Mouse (Mus musculus) adipocyte (in vitro differentiated cells): Measurements from ENCODE around the gene Dnttip1.

Experiments
- DNase-seq: peaks from one replicate; pipeline ENCODE4 v3.0.0-alpha.2; 2016; ENCODE audit warnings: low spot score

The Dnttip1 gene

DNA sequence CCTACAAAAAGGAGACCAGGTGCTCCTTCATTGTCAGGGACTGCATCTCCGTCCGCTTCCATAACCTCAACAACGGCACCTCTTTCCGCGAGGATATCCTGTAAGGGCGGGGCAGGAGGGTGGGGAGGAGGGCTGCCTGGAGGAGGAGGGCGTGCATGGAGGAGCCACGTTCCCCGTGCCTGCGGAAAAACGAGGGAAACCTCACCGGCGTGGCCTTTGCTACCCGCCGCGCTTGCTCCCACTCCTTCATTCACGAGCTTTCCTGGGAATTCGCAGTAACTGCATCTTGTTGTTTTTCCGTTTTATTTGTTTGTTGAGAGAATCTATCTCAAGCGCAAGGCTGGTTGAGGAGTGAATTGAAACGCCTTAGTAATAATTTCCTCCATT, 59.5 kb downstream of the Dnttip1 start:
- no peak for DNase-seq

GRCm38 (mm10) chr2:164806614-164807013, 60.8 kb downstream of the Dnttip1 start:
- DNase-seq: no peak

DNA sequence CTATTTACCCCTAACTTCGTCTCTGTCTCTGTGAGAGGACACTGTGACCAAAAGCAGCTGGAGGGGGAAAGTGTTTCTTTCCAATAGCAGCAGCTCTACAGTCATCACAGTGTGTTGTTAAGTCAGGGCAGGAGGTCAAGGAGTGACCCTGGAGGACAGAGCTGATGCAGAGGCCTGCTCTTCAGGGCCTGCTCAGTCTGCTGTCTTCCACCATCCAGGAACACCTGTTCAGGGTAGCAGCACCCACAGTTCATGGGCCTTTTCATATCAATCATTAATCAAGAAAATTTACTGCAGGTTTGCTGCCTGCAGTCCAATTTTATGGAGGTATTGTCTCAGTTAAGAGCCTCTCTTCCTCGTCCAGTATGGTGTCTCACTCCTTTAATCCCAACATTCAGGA, 67.8 kb downstream of the Dnttip1 start:
- no peak for DNase-seq

DNA sequence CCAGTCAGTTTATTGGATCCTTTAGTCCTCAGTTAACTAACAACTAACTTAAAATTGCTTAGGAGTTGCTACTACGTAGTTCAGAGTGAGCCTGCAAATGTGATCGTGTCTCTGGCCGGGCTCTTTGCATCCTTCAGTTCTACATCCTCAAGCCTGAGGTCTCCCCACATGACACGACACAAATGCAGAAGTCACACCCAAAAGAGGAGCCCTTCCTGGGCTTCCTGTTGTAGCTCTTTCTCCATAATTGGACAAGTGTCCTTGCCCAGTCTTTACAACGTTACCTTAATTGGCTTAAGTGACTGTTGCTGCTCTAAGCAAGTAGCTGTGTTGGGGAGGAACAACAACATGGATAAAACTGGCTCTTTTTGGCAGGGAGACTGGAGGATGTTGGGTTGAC, 69.6 kb downstream of the Dnttip1 start:
- DNase-seq: no peak

- no peak for DNase-seq
These were observed 70.0 kb downstream of the Dnttip1 start for GRCm38 (mm10) chr2:164815821-164816220.

DNA sequence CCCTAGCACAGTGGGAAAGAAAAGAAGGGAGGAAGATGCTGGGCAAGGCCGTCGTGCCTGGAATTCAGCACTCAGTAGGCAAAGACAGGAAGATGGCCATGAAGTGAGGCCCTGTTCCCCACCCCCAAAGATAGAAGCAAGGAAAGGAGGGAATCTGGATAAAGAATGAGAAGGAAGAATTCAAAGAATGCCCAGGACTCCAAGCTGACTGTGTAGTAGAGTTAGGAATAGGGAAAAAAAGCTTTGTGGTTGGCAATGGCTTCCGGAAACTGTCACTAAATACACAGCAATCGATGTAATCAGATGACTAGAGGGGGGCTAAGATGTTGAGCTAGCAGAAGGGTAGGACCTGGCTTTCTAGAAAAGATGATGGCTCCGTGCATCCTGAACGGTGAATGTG, 71.4 kb downstream of the Dnttip1 start:
- DNase-seq: no peak

DNA sequence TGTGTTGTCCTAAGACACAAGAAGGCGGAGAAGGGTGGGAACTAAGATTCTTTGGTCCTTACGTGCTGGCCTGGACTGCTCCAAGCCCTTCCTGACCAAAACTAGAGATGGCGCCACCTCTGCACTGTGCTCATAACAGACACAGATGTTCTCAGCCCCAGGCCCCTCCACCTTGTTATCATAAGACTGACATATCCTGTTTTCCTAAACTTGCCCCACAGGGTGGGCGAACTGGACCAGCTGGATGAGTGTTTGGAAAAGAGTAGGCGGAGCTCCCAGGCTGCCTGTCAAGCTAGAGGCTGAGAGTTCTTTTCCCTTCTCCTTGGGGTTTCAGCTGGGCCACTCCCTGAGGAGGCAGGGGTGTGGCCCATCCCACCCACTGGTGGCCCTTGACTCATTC, 71.9 kb downstream of the Dnttip1 start:
- DNase-seq: no peak
